Mouse (Mus musculus): ENCODE measurements around the gene Gm28230. TPM values are rescaled to one million over a fixed set of nuclear protein-coding genes. Genes with fewer than 3 reads are reported as not detected.
A peak's percentile ranks its signal among the peaks of the same experiment; 100 is the strongest.

Gm28230 gene
- 3.9 and 5.5 TPM in 2 replicates for polyA plus RNA-seq (2014; fragmentation: Nextera tagmentation; extraction: Ambion mirVana)

GRCm38 (mm10) chr2:74726551-74726950, at the start of gene Gm28230:
Gene Gm28230 (plus strand): TSS chr2:74726728.
- H3K4me1 ChIP-seq (ENCODE audit: control insufficient read depth, insufficient read depth, low read length): peaks cover 57% of the 10 kb centered on the region
- peaks cover 2% of the 10 kb centered on the region; the same call in 1 of the 2 replicates for H3K36me3 ChIP-seq (ENCODE audit: control insufficient read depth, insufficient read depth, low read length)
- H3K27me3 ChIP-seq (ENCODE audit: control insufficient read depth, insufficient read depth, low read length): no peaks in the 10 kb centered on the region
- H3K27ac ChIP-seq (ENCODE audit: low read depth, low read length): peak within 1 kb of the TSS; percentile 99
- H3K9me3 ChIP-seq (ENCODE audit: control insufficient read depth, low read length): no peaks in the 10 kb centered on the region
- H3K4me3 ChIP-seq (ENCODE audit: low read depth, low read length): peak within 1 kb of the TSS; percentile 66
- ATAC-seq (ENCODE audit: insufficient read depth, low FRiP score, low TSS enrichment) (no peak), DNase-seq (ENCODE audit: low spot score) (peak; percentile 63)
- H3K9ac ChIP-seq (ENCODE audit: low read length): peak within 1 kb of the TSS; percentile 95
- WGBS: 10% methylated on average over 5 of the region's 5 CpGs
- peak within 1 kb of the TSS; percentile 89 for H3K4me2 ChIP-seq (ENCODE audit: low read depth)

- DNase-seq (ENCODE audit: low spot score): peak; percentile 24
- Histone ChIP-seq H3K9ac (ENCODE audit: low read length) (no peak overlapping the region), H3K36me3 (ENCODE audit: control insufficient read depth, insufficient read depth, low read length) (no peaks in the 10 kb centered on the region), H3K4me2 (ENCODE audit: low read depth) (no peak overlapping the region), H3K27me3 (ENCODE audit: control insufficient read depth, insufficient read depth, low read length) (peaks cover 100% of the 10 kb centered on the region), H3K4me3 (ENCODE audit: low read depth, low read length) (no peak overlapping the region), H3K9me3 (ENCODE audit: control insufficient read depth, low read length) (no peaks in the 10 kb centered on the region), H3K27ac (ENCODE audit: low read depth, low read length) (no peak overlapping the region), H3K4me1 (ENCODE audit: control insufficient read depth, insufficient read depth, low read length) (0 out of 2 replicates have a peak, but pooled peaks cover 6% of the 10 kb centered on the region)
- no peak for ATAC-seq (ENCODE audit: insufficient read depth, low FRiP score, low TSS enrichment)
- 5% methylated on average over 2 of the region's 2 CpGs for WGBS
Observed at GRCm38 (mm10) chr2:74677106-74677505, 49.4 kb upstream of the Gm28230 start.

- ATAC-seq (ENCODE audit: insufficient read depth, low FRiP score, low TSS enrichment): no peak
- H3K9me3 ChIP-seq (ENCODE audit: control insufficient read depth, low read length): no peaks in the 10 kb centered on the region
- DNase-seq (ENCODE audit: low spot score): peak; percentile 40
- peaks cover 100% of the 10 kb centered on the region for H3K27me3 ChIP-seq (ENCODE audit: control insufficient read depth, insufficient read depth, low read length)
- peak within 1 kb of the TSS; percentile 41 for H3K4me3 ChIP-seq (ENCODE audit: low read depth, low read length)
- no peak within 1 kb of the TSS; the same call in 1 of the 2 replicates for H3K27ac ChIP-seq (ENCODE audit: low read depth, low read length)
- 0 out of 2 replicates have a peak, but pooled peaks cover 2% of the 10 kb centered on the region for H3K4me1 ChIP-seq (ENCODE audit: control insufficient read depth, insufficient read depth, low read length)
- H3K36me3 ChIP-seq (ENCODE audit: control insufficient read depth, insufficient read depth, low read length): no peaks in the 10 kb centered on the region
- 1% methylated on average over 15 of the region's 15 CpGs for WGBS
- H3K4me2 ChIP-seq (ENCODE audit: low read depth): peak within 1 kb of the TSS; percentile 15
- H3K9ac ChIP-seq (ENCODE audit: low read length): no peak within 1 kb of the TSS; the same call in none of the 2 replicates
Observed at GRCm38 (mm10) chr2:74678891-74679595, 47.5 kb upstream of the Gm28230 start, which contains the start of gene Hoxd11. Gene Hoxd11 (plus strand): TSS chr2:74679557.

- peak overlapping the region; percentile 41 for H3K4me3 ChIP-seq (ENCODE audit: low read depth, low read length)
- no peak for ATAC-seq (ENCODE audit: insufficient read depth, low FRiP score, low TSS enrichment)
Observed at GRCm38 (mm10) chr2:74679596-74679971, 46.9 kb upstream of the Gm28230 start.

GRCm38 (mm10) chr2:74679980-74680379, 46.5 kb upstream of the Gm28230 start:
- 0 out of 2 replicates have a peak, but pooled peaks cover 2% of the 10 kb centered on the region for H3K4me1 ChIP-seq (ENCODE audit: control insufficient read depth, insufficient read depth, low read length)
- H3K27ac ChIP-seq (ENCODE audit: low read depth, low read length): no peak overlapping the region; the same call in 1 of the 2 replicates
- no peaks in the 10 kb centered on the region for H3K9me3 ChIP-seq (ENCODE audit: control insufficient read depth, low read length)
- no peaks in the 10 kb centered on the region for H3K36me3 ChIP-seq (ENCODE audit: control insufficient read depth, insufficient read depth, low read length)
- no peak overlapping the region; the same call in 1 of the 2 replicates for H3K9ac ChIP-seq (ENCODE audit: low read length)
- peak overlapping the region; percentile 41 for H3K4me3 ChIP-seq (ENCODE audit: low read depth, low read length)
- DNase-seq (ENCODE audit: low spot score): no peak
- peaks cover 100% of the 10 kb centered on the region for H3K27me3 ChIP-seq (ENCODE audit: control insufficient read depth, insufficient read depth, low read length)
- ATAC-seq (ENCODE audit: insufficient read depth, low FRiP score, low TSS enrichment): no peak
- under 1% methylated on average over 22 of the region's 23 CpGs for WGBS
- peak overlapping the region; percentile 15 for H3K4me2 ChIP-seq (ENCODE audit: low read depth)

More at GRCm38 (mm10) chr2:74679596-74679971, 46.9 kb upstream of the Gm28230 start:
- no peak overlapping the region; the same call in 1 of the 2 replicates for H3K9ac ChIP-seq (ENCODE audit: low read length)
- WGBS: under 1% methylated on average over 26 of the region's 26 CpGs
- peaks cover 100% of the 10 kb centered on the region for H3K27me3 ChIP-seq (ENCODE audit: control insufficient read depth, insufficient read depth, low read length)
- peak overlapping the region; percentile 15; the same call in 1 of the 2 replicates for H3K4me2 ChIP-seq (ENCODE audit: low read depth)
- H3K27ac ChIP-seq (ENCODE audit: low read depth, low read length): no peak overlapping the region; the same call in 1 of the 2 replicates
- H3K9me3 ChIP-seq (ENCODE audit: control insufficient read depth, low read length): no peaks in the 10 kb centered on the region
- H3K36me3 ChIP-seq (ENCODE audit: control insufficient read depth, insufficient read depth, low read length): no peaks in the 10 kb centered on the region
- peak; percentile 43 for DNase-seq (ENCODE audit: low spot score)
- H3K4me1 ChIP-seq (ENCODE audit: control insufficient read depth, insufficient read depth, low read length): 0 out of 2 replicates have a peak, but pooled peaks cover 2% of the 10 kb centered on the region

GRCm38 (mm10) chr2:74680561-74681398, 45.7 kb upstream of the Gm28230 start:
- Histone ChIP-seq H3K9me3 (ENCODE audit: control insufficient read depth, low read length) (no peaks in the 10 kb centered on the region), H3K4me3 (ENCODE audit: low read depth, low read length) (peak overlapping the region; percentile 41), H3K4me1 (ENCODE audit: control insufficient read depth, insufficient read depth, low read length) (no peaks in the 10 kb centered on the region), H3K27ac (ENCODE audit: low read depth, low read length) (no peak overlapping the region), H3K4me2 (ENCODE audit: low read depth) (peak overlapping the region; percentile 15), H3K36me3 (ENCODE audit: control insufficient read depth, insufficient read depth, low read length) (no peaks in the 10 kb centered on the region), H3K9ac (ENCODE audit: low read length) (peak overlapping the region; percentile 46), H3K27me3 (ENCODE audit: control insufficient read depth, insufficient read depth, low read length) (peaks cover 100% of the 10 kb centered on the region)
- ATAC-seq (ENCODE audit: insufficient read depth, low FRiP score, low TSS enrichment) (no peak), DNase-seq (ENCODE audit: low spot score) (peak; percentile 29)
- 2% methylated on average over 21 of the region's 21 CpGs for WGBS

- Histone ChIP-seq H3K4me3 (ENCODE audit: low read depth, low read length) (peak overlapping the region; percentile 41), H3K4me2 (ENCODE audit: low read depth) (peak overlapping the region; percentile 32), H3K27ac (ENCODE audit: low read depth, low read length) (0 out of 2 replicates have a peak overlapping the region, but pooled peaks have one; percentile 39), H3K27me3 (ENCODE audit: control insufficient read depth, insufficient read depth, low read length) (peaks cover 98% of the 10 kb centered on the region), H3K9me3 (ENCODE audit: control insufficient read depth, low read length) (no peaks in the 10 kb centered on the region), H3K36me3 (ENCODE audit: control insufficient read depth, insufficient read depth, low read length) (no peaks in the 10 kb centered on the region), H3K9ac (ENCODE audit: low read length) (peak overlapping the region; percentile 70), H3K4me1 (ENCODE audit: control insufficient read depth, insufficient read depth, low read length) (no peaks in the 10 kb centered on the region)
- DNase-seq (ENCODE audit: low spot score): peak; percentile 58
- ATAC-seq (ENCODE audit: insufficient read depth, low FRiP score, low TSS enrichment): peak; percentile 28; the same call in 1 of the 2 replicates
- WGBS: under 1% methylated on average over 73 of the region's 78 CpGs
Observed at GRCm38 (mm10) chr2:74681594-74682531, 44.7 kb upstream of the Gm28230 start.

All from neural tube, embryonic 11.5 days (tissue).